ENCODE assay signal across 29 mouse cellular contexts in genomic region chr12:102582441-102582840, GRCm38 (mm10). TPM values are rescaled to one million over a fixed set of nuclear protein-coding genes. Genes with fewer than 3 reads are reported as not detected.
"Had no signal": no experiment of that assay in that cellular context is flagged by ENCODE, and none has a peak within 500 bp of the region (broad histone marks: within the 10 kb centered on the region; RNA-seq: fewer than 3 reads in every experiment).

No protein-coding gene starts in this region.

- H3K27ac ChIP-seq: heart, adult 2 months; heart, embryonic 13.5 days; heart, embryonic 15.5 days; hindbrain, embryonic 13.5 days; kidney, embryonic 15.5 days; kidney, postnatal 0 days; left cerebral cortex, adult 2 months; limb, embryonic 13.5 days; liver, embryonic 12.5 days; liver, embryonic 14.5 days had no signal

- H3K4me3 ChIP-seq: heart, adult 2 months; heart, embryonic 13.5 days; heart, embryonic 15.5 days; hindbrain, embryonic 13.5 days; kidney, embryonic 15.5 days; left cerebral cortex, adult 2 months; limb, embryonic 13.5 days; limb, embryonic 15.5 days; liver, embryonic 12.5 days had no signal

- H3K9ac ChIP-seq: heart, embryonic 13.5 days; heart, embryonic 15.5 days; hindbrain, embryonic 13.5 days; kidney, embryonic 15.5 days; limb, embryonic 13.5 days; limb, embryonic 15.5 days; liver, embryonic 12.5 days; liver, embryonic 14.5 days had no signal

- H3K27me3 ChIP-seq: heart, embryonic 13.5 days; heart, embryonic 15.5 days; hindbrain, embryonic 13.5 days; kidney, embryonic 15.5 days; limb, embryonic 13.5 days; limb, embryonic 15.5 days; liver, embryonic 12.5 days had no signal

- ATAC-seq: hindbrain, embryonic 16.5 days; liver, embryonic 12.5 days had no signal

- H3K36me3 ChIP-seq: heart, embryonic 15.5 days had no signal

- H3K4me1 ChIP-seq: kidney, embryonic 15.5 days; limb, embryonic 13.5 days; liver, embryonic 12.5 days had no signal

- DNase-seq: gastrocnemius, postnatal 14 days; gastrocnemius, postnatal 36 days; heart, adult 11 months; heart, adult 2 months; heart, postnatal 14 days; heart, postnatal 36 days; kidney, adult 11 months; kidney, adult 2 months; kidney, adult 9 months; kidney, postnatal 14 days; kidney, postnatal 36 days; layer of hippocampus, adult 9-11 months; layer of hippocampus, postnatal 36 days had no signal

- H3K4me2 ChIP-seq: heart, embryonic 11.5 days; heart, embryonic 13.5 days; heart, embryonic 15.5 days; hindbrain, embryonic 13.5 days; kidney, embryonic 15.5 days; limb, embryonic 13.5 days; limb, embryonic 15.5 days; liver, embryonic 12.5 days had no signal

- H3K9me3 ChIP-seq: heart, embryonic 13.5 days; heart, embryonic 15.5 days; hindbrain, embryonic 13.5 days; kidney, embryonic 15.5 days; limb, embryonic 13.5 days; limb, embryonic 15.5 days; liver, embryonic 12.5 days had no signal

RNA-seq across cellular contexts. Expression of gene Chga, which starts 27.7 kb away (rescaled TPM):
- total RNA-seq: gastrocnemius, adult 18-20 months; gastrocnemius, adult 8-10 months; gastrocnemius, postnatal 14 days; gastrocnemius, postnatal 36 days; heart, adult 2 months; heart, postnatal 36 days; liver, adult 2 months had no signal
- polyA plus RNA-seq: heart, postnatal 0 days; liver, adult 2 months had no signal
